Mouse (Mus musculus) myocyte (in vitro differentiated cells): ENCODE measurements at regions not wholly inside any gene's neighbourhood (a gene's known extent, or its start where the extent isn't known, plus 50 kb on each side); places are given as distances from the start of the nearest gene placed in this dataset.

Experiments used
- MYOD1 ChIP-seq, 3 experiments: IDR thresholded peaks; one replicate each; pipeline ENCODE4 v1.6.1; 2011; ENCODE audit warnings: control low read depth in 2 of 3, low read depth in 2 of 3, mild to moderate bottlenecking in 2 of 3, moderate library complexity in 1 of 3; ENCODE audit not compliant: insufficient read length in 2 of 3, control insufficient read depth in 1 of 3
- POLR2A ChIP-seq: IDR thresholded peaks from one replicate; pipeline ENCODE4 v1.6.1; 2011; ENCODE audit warnings: low read depth, mild to moderate bottlenecking, control low read depth, moderate library complexity; ENCODE audit not compliant: insufficient read length
- POLR2AphosphoS2 ChIP-seq: IDR thresholded peaks from one replicate; pipeline ENCODE4 v1.6.1; 2011; ENCODE audit warnings: low read depth, control low read depth; ENCODE audit not compliant: insufficient read length
- USF1 ChIP-seq: IDR thresholded peaks from one replicate; pipeline ENCODE4 v1.6.1; 2011; ENCODE audit warnings: low read depth, mild to moderate bottlenecking, control low read depth, moderate library complexity

DNA sequence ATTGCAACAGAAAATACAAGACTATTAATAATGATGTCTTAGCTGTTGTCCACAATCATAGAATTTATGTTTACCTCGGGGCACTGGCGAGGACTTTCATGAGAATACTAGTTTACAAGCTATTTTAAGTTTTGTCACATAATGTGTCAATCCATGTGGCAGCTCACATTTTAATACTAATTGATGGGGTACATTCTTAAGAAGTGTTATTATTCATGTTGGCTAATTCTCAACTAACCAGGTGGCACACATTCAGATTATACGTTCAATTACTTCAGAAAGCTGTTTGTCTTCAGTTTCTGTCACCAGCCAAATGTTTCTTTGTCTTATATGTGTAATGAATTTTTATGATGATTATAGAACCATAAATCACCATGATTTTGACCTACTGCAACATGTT, 870.2 kb upstream of the Celf2 start:
- TF ChIP-seq POLR2A (no peak), USF1 (no peak), POLR2AphosphoS2 (no peak), MYOD1 (IDR thresholded peaks at IDR 0.05; ENCODE audit: control insufficient read depth in 1 of 3, insufficient read length in 2 of 3, low read depth in 2 of 3) (no peak)
